Mouse (Mus musculus): Measurements from ENCODE around the gene Fam20a. TPM values are rescaled to one million over a fixed set of nuclear protein-coding genes. Genes with fewer than 3 reads are reported as not detected.

The Fam20a gene
- total RNA-seq, 2 experiments from 2014 or later: not detected

GRCm38 (mm10) chr11:109682221-109682620 lies 39.9 kb downstream of the Fam20a start:
- ATAC-seq (replicated peaks; ENCODE audit: poor library complexity): no peak

GRCm38 (mm10) chr11:109681556-109681955 lies 40.5 kb downstream of the Fam20a start:
- no peak for ATAC-seq (replicated peaks; ENCODE audit: poor library complexity)

DNA sequence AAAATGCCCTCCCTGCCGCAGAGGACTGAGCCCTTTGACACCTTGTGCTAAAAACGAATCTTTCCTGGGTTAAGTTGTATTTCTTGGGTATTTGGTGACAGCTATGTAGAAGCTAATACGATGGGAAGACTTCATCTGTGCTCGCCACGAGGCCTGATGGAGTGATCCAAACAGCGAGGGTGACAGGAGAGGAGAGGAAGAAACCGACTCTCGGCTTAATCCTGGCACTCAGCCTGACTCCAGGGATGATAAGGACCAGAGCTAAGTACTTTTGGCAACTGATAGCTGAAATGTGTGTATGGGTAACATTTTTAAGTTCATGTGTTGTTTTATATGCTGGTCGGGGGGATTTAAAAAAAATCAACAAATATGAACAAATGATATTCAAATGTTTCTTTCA lies 41.1 kb downstream of the Fam20a start:
- ATAC-seq (replicated peaks; ENCODE audit: poor library complexity): peak; percentile 32; the same call in 1 of the 2 replicates

DNA sequence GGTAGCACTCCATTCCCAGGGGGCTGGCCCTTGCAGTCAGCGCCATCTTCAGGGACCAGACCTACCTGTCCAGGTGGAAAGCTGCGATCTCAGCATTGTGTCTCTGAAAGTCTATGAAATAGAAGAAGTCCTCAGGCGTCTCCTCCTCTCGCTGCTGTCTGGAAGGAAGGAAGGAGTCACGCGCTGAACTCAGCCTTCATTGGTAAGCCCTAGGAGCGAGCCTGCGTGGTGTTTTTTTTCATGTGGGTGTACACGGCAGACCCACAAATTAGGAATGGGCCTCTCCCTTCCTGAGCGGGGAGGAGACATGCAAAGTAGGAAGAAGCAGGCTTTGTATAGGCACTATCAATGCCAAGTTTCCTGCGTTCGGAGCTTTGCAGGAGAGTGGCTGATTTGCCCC lies 43.8 kb downstream of the Fam20a start:
- no peak for ATAC-seq (replicated peaks; ENCODE audit: poor library complexity)

GRCm38 (mm10) chr11:109676621-109677373 lies 45.3 kb downstream of the Fam20a start:
- no peak for ATAC-seq (replicated peaks; ENCODE audit: poor library complexity)

- no peak for ATAC-seq (replicated peaks; ENCODE audit: poor library complexity)
Measured at GRCm38 (mm10) chr11:109675771-109676170, 46.3 kb downstream of the Fam20a start.

DNA sequence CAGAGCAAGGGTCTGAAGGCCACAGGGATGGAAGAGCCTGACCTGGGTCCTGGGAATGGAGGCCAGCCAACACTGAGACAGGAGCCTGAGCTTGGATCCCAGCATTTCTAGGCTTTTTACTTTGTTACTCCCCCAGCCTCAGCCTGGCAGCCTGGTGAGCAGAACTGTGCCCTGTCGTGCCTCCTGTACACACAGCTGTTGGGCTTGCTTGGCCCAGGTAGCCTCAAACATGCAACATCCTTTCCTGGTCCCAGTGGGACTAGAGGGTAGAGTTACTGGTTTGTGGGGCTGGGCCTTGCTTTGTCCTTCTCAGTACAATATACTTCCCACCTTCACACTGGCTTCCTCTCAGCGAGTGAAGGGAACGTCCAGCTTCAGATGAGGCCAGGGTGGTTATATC lies 46.9 kb downstream of the Fam20a start:
- ATAC-seq (replicated peaks; ENCODE audit: poor library complexity): no peak

DNA sequence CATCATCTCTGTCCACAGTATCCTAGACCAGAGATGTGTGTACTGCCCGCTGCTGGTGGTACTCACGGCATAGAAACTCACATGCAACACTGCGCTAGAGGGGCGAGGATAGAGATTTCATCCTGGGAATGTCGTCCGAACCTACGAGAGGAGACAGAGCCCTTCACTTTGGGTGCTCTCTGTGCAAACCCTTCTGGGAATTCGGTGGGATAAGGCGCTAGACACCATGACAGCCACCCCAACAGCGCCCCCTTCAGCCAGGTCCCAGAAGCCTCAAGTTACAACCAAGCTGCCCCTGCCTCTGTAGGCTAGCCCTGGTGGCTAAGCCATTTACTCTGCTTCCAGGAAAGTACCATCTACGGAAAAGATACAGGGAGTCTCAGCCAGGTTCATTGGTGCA lies 47.5 kb downstream of the Fam20a start:
- ATAC-seq (replicated peaks; ENCODE audit: poor library complexity): no peak

DNA sequence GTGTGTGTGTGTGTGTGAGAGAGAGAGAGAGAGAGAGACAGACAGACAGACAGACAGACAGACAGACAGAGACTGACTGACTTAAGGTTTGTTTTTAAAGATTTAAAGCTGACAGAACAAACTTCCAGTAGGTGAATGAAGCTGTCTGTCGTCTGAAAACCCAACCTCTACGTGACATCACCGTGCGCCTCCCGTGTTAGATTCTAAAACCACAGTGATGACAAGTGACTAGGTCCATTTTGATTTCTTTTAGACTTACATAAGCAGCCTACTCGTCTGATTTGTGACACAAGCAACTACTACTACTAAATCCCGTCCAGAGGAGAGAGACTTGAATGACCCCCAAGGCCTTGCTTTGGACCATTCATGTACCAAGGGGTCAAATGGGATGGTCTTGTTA lies 48.3 kb downstream of the Fam20a start:
- ATAC-seq (replicated peaks; ENCODE audit: poor library complexity): no peak

- ATAC-seq (replicated peaks; ENCODE audit: poor library complexity): no peak
Measured at GRCm38 (mm10) chr11:109672881-109673739, 49.0 kb downstream of the Fam20a start.

GRCm38 (mm10) chr11:109672396-109672795 lies 49.7 kb downstream of the Fam20a start:
- no peak for ATAC-seq (replicated peaks; ENCODE audit: poor library complexity)

DNA sequence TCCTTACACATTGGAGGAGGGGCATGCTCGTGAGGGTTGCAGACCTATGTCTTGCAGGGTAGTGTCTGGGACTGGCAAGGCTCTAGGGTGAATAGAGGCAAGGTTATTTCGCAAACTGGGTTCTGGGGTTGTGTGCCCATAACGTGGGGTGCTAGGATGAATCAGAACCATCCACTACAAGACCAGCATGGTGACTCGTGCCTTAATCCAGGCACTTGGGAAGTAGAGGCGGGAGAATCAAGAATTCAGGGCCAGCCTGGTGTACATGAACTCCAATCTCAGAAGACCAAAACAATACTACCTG lies 50.1 kb downstream of the Fam20a start:
- no peak for ATAC-seq (replicated peaks; ENCODE audit: poor library complexity)

DNA sequence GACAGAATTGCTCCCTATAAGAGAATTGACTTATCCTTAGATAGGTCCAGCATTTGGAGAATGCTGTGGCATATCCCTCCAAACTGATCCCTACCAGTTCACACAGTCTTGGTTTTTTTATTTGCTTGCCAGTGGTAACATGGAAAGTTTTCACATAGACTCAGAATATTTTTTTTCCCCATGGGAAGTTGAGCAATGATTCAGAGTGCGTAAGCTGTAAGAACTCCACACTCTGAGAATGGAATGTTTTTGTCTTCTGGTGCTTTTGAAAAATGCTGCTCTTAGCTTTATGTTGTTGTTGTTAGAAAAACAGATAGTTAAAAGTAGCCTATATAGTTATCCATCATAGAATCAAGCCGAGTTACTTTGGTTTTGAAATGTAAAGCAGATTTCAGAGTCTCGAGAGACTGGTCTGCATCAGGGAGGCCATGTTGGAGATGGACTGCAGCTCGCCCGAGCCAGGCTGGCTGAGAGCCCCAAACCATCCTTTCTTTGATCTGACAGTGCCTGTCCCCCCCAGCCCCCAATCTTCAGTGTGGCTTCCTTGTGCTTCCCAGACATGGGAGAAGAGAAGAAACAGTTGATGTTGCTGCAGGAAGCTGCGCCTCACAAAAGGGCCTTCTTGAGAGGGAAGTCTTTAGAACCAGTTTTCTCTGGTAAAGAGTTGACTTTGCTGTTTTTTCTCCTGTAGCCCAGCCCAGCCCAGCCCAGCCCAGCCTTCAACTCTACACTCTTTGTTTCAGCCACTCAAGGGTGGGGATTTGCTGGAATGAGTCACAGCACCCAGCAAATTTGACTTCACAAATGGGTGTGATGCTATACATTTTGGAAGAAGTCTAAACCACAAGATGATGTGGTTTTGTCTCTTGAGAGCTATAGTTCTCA lies 50.7 kb downstream of the Fam20a start:
- no peak for ATAC-seq (replicated peaks; ENCODE audit: poor library complexity)

DNA sequence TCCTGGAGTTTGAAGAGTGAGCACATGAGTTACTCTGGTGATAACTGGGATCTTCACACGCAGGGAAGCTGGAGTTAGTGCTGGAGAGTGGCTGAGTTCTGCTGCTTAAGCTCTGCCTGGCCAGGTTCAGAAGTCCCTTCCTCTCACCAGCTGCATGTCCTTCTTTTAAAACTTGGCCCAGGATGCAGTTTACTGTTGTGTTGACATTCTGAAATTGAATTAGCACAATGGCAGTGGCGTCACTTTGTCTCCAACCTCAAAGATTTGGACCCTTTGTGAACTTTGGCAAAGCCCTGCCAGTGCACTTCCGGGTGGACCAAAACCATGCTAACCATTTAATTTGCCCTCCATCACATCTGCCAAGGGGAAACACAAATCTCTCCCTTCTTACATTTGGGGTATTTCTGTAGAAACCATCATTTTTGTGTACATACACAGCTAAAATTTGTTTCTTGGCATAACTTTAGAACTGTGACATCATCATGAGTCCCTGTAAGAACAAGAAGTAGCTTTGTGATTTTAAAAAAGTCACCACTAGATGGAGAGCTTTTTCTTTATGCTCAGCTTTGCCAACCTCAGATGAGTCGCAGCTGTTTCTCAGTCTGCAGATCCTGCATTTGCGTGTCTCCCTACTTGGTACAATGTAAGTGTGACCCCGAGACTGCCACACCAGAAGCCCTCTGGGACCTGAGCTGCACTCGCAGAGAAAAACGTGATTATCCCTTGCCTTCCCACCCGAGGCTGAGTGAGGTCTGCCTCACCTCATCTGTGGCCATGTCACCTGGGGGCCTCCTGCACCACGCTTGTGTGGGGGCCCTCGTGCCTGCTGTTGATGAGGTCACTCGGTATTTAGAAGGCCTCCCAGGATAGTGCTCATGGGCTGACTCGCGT lies 51.8 kb downstream of the Fam20a start:
- peak; percentile 67 for ATAC-seq (replicated peaks; ENCODE audit: poor library complexity)

DNA sequence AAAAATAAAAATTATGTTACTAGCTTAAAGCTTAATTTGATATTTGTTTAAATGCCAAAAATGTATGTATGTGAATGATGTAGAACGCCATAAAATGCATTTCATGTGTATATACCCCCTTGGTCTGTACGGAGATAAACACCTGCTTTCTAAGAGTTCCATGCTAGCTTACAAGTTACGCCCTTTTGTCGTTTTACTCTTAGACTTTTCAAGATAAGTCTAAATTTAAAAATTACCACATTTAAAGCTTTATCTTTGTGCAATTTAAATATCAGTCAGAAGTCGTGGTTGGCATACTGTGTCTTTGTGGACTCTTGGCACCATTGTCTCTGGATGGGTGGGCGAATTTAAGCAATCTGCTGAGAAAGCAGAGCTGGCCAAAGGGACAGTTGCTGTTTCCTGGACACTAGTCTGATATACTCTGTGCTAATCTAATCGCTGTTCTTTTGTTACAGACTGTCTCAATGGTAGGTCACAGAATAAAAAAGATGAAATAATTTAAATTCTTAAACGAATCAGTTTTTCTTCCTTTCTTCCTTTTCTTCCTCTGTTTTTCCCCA lies 52.9 kb downstream of the Fam20a start:
- ATAC-seq (replicated peaks; ENCODE audit: poor library complexity): peak; percentile 61

GRCm38 (mm10) chr11:109668115-109668725 lies 53.9 kb downstream of the Fam20a start:
- no peak for ATAC-seq (replicated peaks; ENCODE audit: poor library complexity)

DNA sequence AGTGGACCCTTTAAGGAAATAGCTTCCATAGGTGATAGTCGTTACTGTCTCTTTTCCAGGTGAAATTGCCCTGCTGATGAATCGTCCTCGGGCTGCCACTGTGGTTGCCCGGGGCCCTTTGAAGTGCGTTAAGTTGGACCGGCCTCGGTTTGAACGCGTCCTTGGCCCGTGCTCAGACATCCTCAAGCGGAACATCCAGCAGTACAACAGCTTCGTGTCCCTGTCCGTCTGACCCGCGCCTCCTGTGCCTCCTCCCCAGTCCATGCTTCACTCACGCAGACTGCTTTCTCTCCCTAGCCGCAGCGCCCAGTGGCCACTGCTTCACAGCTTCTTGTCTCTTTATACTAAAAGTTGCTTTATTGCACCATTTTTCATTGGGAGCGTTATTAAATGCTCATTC lies 54.7 kb downstream of the Fam20a start:
- no peak for ATAC-seq (replicated peaks; ENCODE audit: poor library complexity)

DNA sequence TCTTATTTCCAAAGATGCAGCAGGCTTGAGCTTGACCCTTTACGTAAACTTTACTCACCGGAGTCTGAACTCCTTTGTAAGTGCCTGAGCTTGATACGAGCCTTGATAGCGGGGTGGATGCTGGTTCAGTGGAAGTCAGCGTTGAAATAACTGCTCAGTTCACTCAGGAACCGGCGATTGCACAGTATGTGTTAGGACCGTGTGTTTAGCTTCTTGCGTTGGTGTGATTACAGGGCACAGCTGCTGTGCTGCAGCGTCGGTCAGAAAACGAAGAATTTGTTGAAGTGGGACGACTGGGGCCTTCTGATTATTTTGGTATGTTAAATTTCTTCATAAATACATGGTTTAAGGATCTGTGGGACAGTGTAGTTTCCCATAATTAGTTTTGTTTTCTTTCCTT lies 55.7 kb downstream of the Fam20a start:
- ATAC-seq (replicated peaks; ENCODE audit: poor library complexity): no peak

DNA sequence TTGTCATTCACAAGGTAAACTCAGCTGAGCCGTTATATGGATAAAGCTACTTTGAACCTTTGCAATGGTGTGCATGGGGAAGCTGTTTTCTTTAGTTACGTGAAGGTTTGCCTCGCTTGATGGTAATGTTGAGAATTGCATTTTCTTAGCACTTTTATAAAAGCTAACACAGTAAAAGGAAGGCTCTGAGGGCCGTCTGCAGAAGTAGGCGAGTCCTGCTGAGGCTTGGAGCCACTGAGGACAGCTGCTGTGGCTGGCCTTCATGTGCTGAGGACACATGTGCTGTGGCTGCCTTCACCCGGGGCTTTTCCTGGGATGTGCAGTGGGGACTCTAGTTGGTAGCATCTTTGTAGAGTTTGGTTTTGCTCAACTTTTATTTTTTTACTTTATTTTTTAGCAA lies 56.7 kb downstream of the Fam20a start:
- ATAC-seq (replicated peaks; ENCODE audit: poor library complexity): no peak

DNA sequence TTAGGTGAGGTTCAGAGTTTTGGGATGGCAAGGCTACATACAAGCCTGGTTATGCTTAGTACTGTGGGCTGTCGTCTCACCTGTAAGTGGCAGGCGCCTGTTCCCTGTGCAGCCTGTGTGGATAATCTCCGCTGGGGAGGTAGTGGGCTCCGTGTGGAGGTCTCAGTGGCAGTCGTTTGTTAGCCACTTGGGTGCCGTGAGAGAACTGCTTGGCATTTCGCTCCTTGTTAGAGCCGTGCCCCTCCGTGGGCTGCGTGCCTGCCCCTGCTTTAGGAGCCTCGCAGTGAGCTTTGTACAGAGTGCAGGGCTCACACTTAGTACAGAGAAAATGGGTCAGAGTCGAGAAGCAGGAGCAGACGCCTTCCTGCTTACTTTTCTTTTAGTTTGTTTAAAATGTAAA lies 57.8 kb downstream of the Fam20a start:
- ATAC-seq (replicated peaks; ENCODE audit: poor library complexity): no peak
